Mouse (Mus musculus) lung, adult 18-20 months (tissue): ENCODE measurements at regions not wholly inside any gene's neighbourhood (a gene's known extent, or its start where the extent isn't known, plus 50 kb on each side); places are given as distances from the start of the nearest gene placed in this dataset.
"Not testable (repeated sequence)": the region's sequence is repeated elsewhere in the genome, so short reads cannot be mapped to it uniquely, and the experiment has no call there.

Experiments
- DNase-seq, 2 experiments: peaks; one replicate each; pipeline ENCODE4 v3.0.0; 2022; ENCODE audit warnings: mixed read lengths in 2 of 2

DNA sequence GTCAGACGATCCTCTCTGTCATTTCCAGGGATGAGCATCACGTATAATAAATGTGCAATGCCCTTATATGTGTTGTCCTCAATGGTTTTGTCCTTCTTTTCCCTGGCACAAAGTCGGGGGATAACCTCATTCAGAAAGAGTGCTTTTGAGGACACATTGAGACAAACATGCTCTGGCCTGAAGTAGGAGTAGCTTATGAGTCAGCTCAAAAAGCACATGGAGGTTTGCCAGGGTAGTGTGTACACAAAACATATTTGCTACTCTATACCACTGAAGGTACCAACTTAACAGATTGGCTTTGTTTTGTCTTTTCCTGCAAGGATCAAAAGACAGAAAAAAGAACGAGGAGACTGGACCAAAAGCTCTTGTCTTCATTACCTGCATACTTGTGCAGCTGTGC is 682.1 kb upstream of the Grid2 start:
- no peak for DNase-seq

GRCm38 (mm10) chr6:62576200-62576599 is 679.5 kb upstream of the Grid2 start:
- peak in 1 of 2 experiments; percentile 9 for DNase-seq

DNA sequence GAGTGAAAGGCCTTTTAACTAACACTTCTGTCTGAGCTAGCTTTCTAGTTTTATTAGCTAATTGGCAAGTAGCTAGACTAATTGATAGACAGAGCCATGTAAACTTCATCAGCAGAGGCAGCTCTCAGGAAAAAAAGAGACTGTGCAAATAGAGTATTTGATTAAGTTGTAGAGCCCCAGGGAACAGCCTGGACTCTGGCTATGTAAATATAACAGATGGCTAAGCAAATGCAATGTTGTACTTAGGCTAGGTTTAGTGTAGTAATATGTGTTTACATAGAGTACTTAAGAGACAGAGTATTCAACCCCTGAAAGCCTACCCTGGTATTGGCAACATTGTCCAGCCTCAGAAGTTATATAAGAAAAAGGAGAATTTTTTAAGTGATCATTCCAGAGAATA is 635.1 kb upstream of the Grid2 start:
- no peak for DNase-seq

DNA sequence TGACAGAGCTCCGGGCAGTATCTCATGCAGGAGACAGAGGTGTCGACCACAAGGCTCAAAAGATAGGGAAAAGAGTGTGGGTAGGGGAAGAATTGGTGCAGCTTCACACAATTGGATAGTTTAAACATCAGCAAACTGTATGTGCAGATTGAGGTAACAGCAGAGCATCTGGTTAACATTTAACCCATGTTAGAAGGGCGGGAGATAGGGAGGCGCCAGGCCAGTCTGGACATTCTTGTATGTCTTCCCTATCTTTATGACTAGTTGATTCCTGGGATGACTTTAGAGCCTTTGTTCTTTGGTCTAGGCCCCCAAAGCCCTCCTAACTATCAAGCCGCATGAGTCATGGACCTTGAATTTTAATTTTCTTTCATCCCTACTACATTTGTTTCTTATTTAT is 587.6 kb upstream of the Grid2 start:
- not testable (repeated sequence) for DNase-seq

GRCm38 (mm10) chr6:62718389-62718788 is 537.3 kb upstream of the Grid2 start:
- DNase-seq, result no peak

GRCm38 (mm10) chr6:62719541-62720155 is 536.0 kb upstream of the Grid2 start:
- no peak for DNase-seq
